Mouse (Mus musculus) adrenal gland, postnatal 36 days (tissue): Measurements from ENCODE around the gene Creb1. TPM values are rescaled to one million over a fixed set of nuclear protein-coding genes. Genes with fewer than 3 reads are reported as not detected.

Experiments used
- DNase-seq, 2 experiments: peaks; one replicate each; pipeline ENCODE4 v3.0.0; 2021; ENCODE audit warnings: mixed read lengths in 1 of 2
- long read RNA-seq, 2 experiments: library from polyadenylated mRNA; stranded (forward); transcript quantifications; one replicate each; pipeline ENCODE4 v2.0.0; 2021; ENCODE audit warnings: borderline sequencing depth in 2 of 2
- total RNA-seq, 2 experiments: library from RNA; stranded (reverse); gene quantifications; 2 replicates each; pipeline ENCODE4 v1.2.3; 2021

The Creb1 gene
- 10 to 100 TPM; 44.7 to 46.0 TPM for total RNA-seq
- long read RNA-seq, experiment 1, partial matches to known transcripts = 1 of 18 reads
- long read RNA-seq, experiment 1, other reads (novel, unspliced or antisense) = 16 of 18 reads
- long read RNA-seq, experiment 2, partial matches to known transcripts = 0 of 3 reads
- long read RNA-seq, experiment 2, other reads (novel, unspliced or antisense) = 3 of 3 reads

- DNase-seq = peak; percentile 98 to 99
These were observed at the start of gene Creb1 for GRCm38 (mm10) chr1:64532589-64533470. Gene Creb1, plus strand, starts transcription at chr1:64532645.

GRCm38 (mm10) chr1:64488521-64489029, 43.9 kb upstream of the Creb1 start:
- no peak for DNase-seq

- DNase-seq = no peak
These were observed 35.6 kb upstream of the Creb1 start for GRCm38 (mm10) chr1:64496803-64497202.

GRCm38 (mm10) chr1:64501382-64502140, 30.9 kb upstream of the Creb1 start:
- no peak for DNase-seq

GRCm38 (mm10) chr1:64508479-64509096, 23.9 kb upstream of the Creb1 start:
- no peak for DNase-seq

- no peak for DNase-seq
These were observed 22.8 kb upstream of the Creb1 start for GRCm38 (mm10) chr1:64509678-64510077.

- DNase-seq = no peak
These were observed 18.3 kb upstream of the Creb1 start for GRCm38 (mm10) chr1:64514184-64514583.

GRCm38 (mm10) chr1:64516593-64516992, 15.9 kb upstream of the Creb1 start:
- no peak for DNase-seq

- DNase-seq = no peak
These were observed 14.0 kb upstream of the Creb1 start for GRCm38 (mm10) chr1:64518480-64518879.

- no peak for DNase-seq
These were observed 13.1 kb upstream of the Creb1 start for GRCm38 (mm10) chr1:64519345-64519744.

- DNase-seq = no peak
These were observed 12.5 kb upstream of the Creb1 start for GRCm38 (mm10) chr1:64519901-64520300.

- no peak for DNase-seq
These were observed 10.7 kb upstream of the Creb1 start for GRCm38 (mm10) chr1:64521734-64522133.

- no peak for DNase-seq
These were observed 9.8 kb upstream of the Creb1 start for GRCm38 (mm10) chr1:64522637-64523036.

GRCm38 (mm10) chr1:64523117-64523516, 9.3 kb upstream of the Creb1 start:
- DNase-seq = no peak

- no peak for DNase-seq
These were observed 7.8 kb upstream of the Creb1 start for GRCm38 (mm10) chr1:64524661-64525060.

- DNase-seq = no peak
These were observed 4.8 kb upstream of the Creb1 start for GRCm38 (mm10) chr1:64527626-64528025.

GRCm38 (mm10) chr1:64529781-64530315, 2.6 kb upstream of the Creb1 start:
- no peak for DNase-seq

- no peak for DNase-seq
These were observed 897 bp upstream of the Creb1 start for GRCm38 (mm10) chr1:64531548-64531947.

GRCm38 (mm10) chr1:64532067-64532523, 350 bp upstream of the Creb1 start:
- DNase-seq = no peak

- peak; percentile 64 to 75 for DNase-seq
These were observed 1.3 kb downstream of the Creb1 start for GRCm38 (mm10) chr1:64533471-64534443.
